Mouse (Mus musculus): ENCODE measurements around the gene Spem2. TPM values are rescaled to one million over a fixed set of nuclear protein-coding genes. Genes with fewer than 3 reads are reported as not detected.
"Not testable (repeated sequence)": the region's sequence is repeated elsewhere in the genome, so short reads cannot be mapped to it uniquely, and the experiment has no call there.

Spem2 gene
- total RNA-seq (2021): not detected in 2 replicates
- long read RNA-seq: 0 reads

- DNase-seq: no peak
Measured at GRCm38 (mm10) chr11:69818365-69818764, at the start of gene Spem2. Spem2 (minus strand) TSS chr11:69818465.

DNA sequence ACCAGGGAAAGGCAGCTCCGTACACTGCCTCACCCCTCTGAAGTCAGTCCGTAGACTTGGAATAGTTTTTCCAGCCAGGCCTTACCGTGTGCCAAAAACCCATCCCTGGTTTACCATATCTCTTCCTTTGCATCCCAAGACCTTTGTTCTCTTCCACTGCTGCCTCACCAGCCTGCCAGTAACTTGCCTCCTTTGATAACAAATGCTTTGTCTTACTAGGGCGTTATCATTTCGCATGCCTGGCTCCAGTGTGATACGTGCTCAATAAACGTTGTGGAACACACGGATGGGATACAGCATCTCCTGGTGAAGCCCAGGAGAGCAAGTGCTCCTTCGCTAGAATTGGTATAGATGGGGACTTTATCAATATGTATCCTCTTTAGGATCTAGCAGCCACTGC is 49.1 kb upstream of the Spem2 start:
- no peak for DNase-seq

- DNase-seq: no peak
Measured at GRCm38 (mm10) chr11:69865561-69865960, 47.3 kb upstream of the Spem2 start.

GRCm38 (mm10) chr11:69864138-69864860 is 46.0 kb upstream of the Spem2 start:
- DNase-seq: no peak

DNA sequence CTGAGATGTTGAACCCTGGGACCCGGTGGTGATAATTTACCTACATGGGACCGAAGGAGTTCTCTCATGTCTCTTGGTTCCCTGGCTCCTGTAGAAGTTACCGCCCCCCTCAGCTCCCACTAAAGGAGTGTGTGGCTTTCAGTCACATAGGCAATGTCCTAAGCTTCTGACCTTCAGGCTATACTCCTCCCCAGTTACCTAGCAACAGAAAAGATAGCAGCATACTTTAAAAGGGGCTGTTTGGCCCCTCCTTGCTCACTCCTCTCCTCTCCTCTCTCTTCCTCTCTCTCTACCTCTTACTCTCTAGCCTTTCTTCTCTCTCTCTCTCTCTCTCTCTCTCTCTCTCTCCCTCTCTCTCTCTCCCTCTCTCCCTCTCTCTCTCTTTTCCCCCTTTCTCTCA is 45.5 kb upstream of the Spem2 start:
- not testable (repeated sequence) for DNase-seq

GRCm38 (mm10) chr11:69858113-69858998 is 40.1 kb upstream of the Spem2 start, which contains the start of gene Tnk1:
Tnk1 (minus strand) TSS chr11:69858730.
- DNase-seq: no peak

GRCm38 (mm10) chr11:69855347-69855746 is 37.1 kb upstream of the Spem2 start:
- DNase-seq: peak; percentile 56

DNA sequence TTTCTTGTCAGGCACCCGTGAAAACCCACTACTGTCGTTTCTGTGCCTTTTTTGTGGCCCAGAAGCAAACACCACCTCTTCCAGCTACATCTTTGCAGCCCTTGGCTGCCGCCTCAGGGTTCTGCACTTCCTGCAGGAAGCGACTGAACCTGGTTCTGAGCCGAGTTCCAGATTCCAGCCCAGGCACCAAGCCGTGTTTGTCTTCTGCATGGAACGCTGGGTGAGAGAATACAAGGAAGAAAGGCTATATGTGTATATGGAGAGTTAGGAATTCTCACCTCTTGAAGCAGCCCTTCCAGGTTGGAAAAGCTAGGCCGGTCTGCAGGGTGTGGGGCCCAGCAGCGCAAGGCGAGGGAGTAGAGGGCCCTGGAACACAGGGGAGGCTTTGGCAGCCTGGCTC is 36.4 kb upstream of the Spem2 start:
- DNase-seq: no peak

DNA sequence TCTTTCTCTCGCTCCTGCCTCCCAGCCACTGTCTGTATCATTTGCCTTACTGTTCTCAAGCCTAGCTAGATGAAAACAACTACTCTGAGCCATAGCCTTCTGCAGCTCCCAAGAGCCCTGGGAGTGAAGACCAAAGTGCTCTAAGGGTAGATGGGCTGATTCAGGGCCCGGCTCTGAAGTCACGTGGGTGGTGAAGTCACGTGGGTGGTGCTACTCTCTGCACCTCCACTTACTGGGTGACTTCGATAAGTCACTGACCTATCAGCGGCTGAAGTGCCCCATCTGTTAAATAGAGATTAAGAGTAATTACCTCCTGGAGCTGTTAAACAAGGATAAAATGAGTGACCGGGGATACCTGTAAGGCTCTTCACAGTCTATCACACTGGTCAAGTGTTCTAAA is 35.7 kb upstream of the Spem2 start:
- no peak for DNase-seq

DNA sequence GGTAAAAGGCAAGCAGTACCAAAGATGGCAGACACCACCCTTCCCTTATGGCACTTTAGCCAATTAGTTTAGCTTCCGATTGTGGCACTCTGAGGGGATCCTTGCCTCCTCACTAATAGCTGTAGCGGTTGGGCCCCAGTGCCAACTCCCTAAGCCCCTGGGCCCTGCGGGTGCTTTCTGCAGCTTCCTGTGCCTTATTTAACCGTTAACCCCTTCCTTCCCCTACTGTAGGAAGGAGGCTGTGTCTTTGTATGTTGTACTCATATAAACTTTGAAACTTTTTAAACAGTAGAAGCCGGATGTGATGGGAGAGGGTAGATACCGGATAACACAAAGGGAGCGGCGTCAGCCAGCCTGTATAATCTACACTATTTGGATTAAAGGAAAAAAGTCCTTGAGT is 32.5 kb upstream of the Spem2 start:
- no peak for DNase-seq

GRCm38 (mm10) chr11:69849884-69850283 is 31.6 kb upstream of the Spem2 start:
- DNase-seq: no peak

GRCm38 (mm10) chr11:69849128-69849527 is 30.9 kb upstream of the Spem2 start:
- DNase-seq: no peak

DNA sequence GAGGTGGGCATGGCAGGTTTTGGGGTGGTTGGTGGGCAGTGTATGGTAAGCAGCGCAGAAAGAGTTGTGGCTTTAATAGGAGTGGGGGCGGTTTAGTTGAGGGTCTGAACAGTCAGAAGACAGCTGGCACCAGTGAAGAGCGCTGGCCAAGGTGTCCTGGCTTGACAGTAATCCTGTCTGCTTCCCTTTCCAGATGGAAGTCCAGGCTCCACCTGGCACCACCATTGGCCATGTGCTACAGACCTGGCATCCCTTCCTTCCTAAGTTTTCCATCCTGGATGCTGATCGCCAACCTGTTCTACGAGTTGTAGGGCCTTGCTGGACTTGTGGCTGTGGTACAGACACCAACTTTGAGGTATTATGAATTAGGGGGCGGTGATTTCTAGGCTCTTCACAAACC is 29.8 kb upstream of the Spem2 start:
- no peak for DNase-seq

DNA sequence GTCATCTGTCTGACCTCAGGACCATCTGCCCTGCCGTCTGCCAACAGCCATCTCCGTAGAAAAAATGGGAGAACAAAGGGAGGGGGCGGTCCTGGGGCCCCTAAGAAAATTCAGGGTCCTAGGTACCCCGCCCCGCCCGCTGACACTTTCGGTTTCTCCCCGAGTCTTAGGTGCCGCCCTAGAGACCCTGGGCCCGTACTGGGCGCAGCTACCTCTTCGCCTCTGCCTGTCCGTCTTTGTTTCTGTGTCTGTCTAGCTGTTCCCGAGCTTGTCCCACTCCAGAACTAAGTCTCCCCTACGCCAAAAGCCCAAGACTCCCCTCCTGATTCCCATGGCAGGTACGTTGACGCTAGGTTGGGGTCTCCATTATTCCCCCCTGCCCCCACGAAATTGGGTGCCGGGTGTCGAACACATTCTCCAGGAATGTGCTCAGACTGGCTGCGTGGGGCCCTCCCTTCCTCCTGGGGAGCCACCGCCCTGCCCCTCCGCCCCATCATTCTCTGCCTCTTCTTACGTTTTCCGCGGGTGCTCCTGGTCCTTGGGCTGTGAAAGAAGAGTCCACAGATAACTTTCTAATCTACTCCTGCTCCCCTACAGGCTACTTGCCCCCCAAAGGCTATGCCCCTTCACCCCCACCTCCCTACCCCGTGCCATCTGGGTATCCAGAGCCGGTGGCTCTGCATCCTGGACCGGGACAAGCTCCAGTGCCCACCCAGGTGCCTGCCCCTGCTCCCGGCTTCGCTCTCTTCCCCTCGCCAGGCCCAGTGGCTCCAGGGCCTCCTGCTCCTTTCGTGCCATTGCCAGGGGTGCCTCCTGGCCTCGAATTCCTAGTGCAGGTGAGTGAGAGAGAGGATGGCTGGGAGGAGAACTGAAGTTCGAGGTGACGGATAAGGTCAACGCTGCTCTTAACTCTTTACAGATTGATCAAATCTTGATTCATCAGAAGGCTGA is 28.7 kb upstream of the Spem2 start:
- DNase-seq: peak; percentile 30

DNA sequence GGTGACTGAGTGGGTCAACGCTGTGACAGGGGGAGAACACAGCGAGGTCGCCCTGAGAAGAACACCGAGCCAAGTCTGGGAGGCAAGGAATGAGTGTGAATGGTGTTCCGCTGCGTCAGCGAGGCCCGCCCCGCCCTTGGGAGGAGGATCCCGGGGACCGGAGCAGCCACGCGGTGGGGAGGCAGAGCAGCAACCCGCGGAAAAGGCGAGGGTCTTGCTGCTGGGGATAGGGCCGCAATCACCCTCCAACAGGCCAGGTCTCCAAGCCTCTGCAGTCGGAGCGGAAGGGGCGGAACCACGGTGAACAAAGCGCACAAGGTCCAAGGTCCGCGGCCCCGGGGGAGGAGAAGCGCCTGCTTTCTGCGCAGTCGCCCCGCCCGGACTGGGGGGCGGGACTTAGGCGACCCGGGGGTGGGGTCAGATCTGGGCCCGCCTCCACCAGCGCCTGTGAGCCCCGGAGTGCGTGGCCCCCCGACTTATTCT is 28.0 kb upstream of the Spem2 start, which contains the start of gene Plscr3:
Gene Plscr3, plus strand, starts transcription at position 179 of the 483 bp plus-strand sequence.
- DNase-seq: peak; percentile 94

- DNase-seq: no peak
Measured at GRCm38 (mm10) chr11:69838714-69839104, 20.4 kb upstream of the Spem2 start.

DNA sequence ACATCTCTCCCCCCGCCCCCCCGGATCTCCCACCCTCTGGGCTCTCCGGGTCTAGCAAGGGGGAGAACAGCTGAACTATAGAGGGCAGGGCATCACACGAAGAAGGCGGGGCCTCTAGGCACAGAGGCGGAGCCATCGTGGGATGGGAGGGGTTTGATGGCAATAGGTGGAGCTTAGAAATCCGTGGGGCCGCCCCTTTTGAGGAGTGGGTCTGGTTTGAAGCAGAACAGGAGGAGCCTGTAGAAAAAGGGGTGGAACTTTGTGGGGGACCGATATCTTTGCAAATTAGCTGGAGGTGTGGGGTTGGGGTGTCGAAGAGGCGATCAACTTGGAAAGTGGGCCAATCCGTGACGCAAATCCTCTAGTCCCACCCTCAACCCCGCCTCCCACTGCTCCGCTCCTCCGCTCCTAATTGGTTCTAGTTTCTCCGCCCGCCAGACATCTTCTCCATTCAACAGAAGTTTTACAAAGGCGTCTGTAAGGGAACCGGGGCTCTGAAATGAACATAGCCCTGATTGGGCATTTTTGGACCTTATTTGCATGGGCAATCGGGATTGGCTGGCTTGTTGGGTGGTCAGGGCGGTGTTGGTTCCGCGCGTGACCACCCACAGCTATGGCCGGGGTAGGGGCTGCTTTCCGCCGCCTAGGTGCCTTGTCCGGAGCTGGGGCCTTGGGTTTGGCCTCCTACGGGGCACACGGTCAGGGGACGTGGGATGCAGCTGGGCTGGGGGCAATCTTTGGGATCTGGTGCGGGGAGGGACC is 19.9 kb upstream of the Spem2 start, which contains the start of gene Tmem256:
Gene Tmem256, plus strand, starts transcription at position 563 of the 762 bp plus-strand sequence.
- peak; percentile 89 for DNase-seq

GRCm38 (mm10) chr11:69837604-69837951 is 19.3 kb upstream of the Spem2 start, which contains the start of gene Nlgn2:
Nlgn2 (minus strand) TSS chr11:69837784.
- peak; percentile 72 for DNase-seq

DNA sequence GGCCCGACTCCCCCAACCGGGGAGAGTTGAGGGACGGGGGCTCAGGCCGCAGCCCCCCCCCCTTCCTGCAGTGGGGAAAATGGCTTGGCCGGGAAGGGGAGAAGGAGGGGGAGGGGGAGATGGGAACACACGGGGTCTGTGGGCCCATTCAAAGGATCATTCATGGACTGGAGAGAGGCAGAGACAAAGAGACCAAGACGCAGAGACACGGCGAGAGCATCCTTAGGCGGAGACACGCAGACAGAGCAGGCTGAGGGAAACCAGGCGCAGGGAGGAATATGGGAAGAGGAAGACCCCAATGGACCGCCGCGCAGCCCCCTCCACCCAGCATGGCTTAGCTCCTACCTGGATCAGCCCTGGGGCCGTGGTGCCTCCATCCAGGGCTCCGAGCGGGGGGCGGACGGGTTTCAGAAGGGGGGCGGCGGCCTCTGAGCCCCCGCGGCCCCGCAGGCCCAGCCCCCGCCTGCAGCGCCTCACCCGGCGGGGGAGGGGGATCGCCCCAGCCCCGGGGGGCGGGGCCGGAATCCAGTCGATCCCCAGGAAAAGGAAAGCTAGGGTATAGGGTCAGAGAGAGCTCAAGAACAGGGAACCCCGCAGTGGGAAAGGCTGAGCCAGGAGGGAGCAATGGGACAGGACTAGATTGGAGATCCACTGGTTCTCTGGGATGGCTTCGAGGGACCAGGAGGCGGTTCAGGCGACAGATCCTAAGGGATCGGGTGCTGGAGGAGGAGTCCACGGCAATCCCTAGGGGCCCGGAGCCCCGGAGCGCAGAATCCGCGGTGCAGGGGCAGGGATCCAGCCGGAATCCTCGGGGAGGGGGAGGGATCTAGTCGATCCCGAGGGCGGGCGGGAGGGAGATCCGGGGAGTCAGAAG is 18.7 kb upstream of the Spem2 start:
- DNase-seq: peak; percentile 41

GRCm38 (mm10) chr11:69835966-69836335 is 17.7 kb upstream of the Spem2 start:
- DNase-seq: no peak

Data from adrenal gland, postnatal 25 days (tissue).